Mouse (Mus musculus): ENCODE measurements around the gene Stard13.

DNA sequence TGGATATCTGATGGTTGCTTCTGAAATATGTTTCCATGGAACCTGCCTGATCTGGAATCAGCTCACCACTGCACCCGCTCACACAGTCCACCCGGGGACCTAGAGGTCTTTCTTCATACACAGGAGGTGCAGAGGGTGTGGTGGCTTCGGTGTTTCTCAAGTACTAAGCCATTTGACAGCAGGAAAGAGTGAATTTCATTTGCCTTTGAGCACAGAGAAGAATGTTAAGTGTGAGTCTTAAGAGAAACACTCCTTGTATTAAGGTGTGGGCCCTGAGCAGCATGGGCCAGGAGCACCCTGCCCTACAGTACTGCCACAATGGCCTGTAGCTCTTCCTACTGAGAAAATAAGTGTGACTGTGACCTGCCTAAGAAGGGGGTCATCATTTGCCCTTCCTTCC, 65.4 kb downstream of the Stard13 start:
- TF ChIP-seq HCFC1 (IDR thresholded peaks at IDR 0.05; ENCODE audit: borderline replicate concordance, insufficient read depth, low read length) (no peak), CHD2 (IDR thresholded peaks at IDR 0.05; ENCODE audit: low read depth, low read length) (no peak), ZNF384 (IDR thresholded peaks at IDR 0.05; ENCODE audit: low read depth, low read length) (no peak), MAFK (IDR thresholded peaks at IDR 0.05; ENCODE audit: insufficient read depth, low read depth, low read length) (no peak)

Measured in ES-E14 (cell line).